Mouse (Mus musculus): ENCODE measurements around the gene Serpinb3d.
"Not testable (repeated sequence)": the region's sequence is repeated elsewhere in the genome, so short reads cannot be mapped to it uniquely, and the experiment has no call there.

- not testable (repeated sequence) for TF ChIP-seq CTCF (IDR thresholded peaks at IDR 0.05; ENCODE audit: low read depth, low read length); POLR2A (IDR thresholded peaks at IDR 0.05; ENCODE audit: insufficient read depth, low read length)
Measured at GRCm38 (mm10) chr1:107034236-107034635, 49.1 kb downstream of the Serpinb3d start.

Data from ES-Bruce4 (cell line).